Mouse (Mus musculus): Measurements from ENCODE around the gene Ptpn14.

DNA sequence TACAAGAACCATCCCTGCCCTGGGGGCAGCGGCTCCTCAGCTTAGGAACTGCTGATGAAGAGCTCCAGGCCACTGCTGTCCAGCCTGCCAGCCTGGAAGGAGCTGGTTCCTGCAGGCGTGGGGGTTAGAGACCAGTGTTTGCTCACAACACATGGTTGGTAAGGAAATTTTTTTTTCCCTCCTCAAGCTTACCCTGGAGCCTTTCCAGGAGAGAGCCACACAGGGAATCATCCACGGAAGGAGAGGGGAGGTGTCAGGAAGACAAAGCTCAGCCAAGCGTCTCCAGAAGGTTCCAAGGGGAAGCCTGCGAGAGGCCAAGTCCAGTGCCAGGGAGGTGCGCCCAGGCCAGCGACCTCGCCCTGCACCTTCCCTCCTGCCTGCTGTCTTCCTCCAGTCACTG is 151.9 kb downstream of the Ptpn14 start:
- TF ChIP-seq POLR2A (IDR thresholded peaks at IDR 0.05; ENCODE audit: insufficient read length, low read depth): no peak
- TF ChIP-seq USF1 (IDR thresholded peaks at IDR 0.05; ENCODE audit: low read depth): no peak
- no peak for TF ChIP-seq TCF12 (IDR thresholded peaks at IDR 0.05; ENCODE audit: insufficient read depth, poor library complexity, severe bottlenecking)

All from myocyte (in vitro differentiated cells).